Mouse (Mus musculus) heart, embryonic 16.5 days (tissue): ENCODE data around the gene Aspscr1. TPM values are rescaled to one million over a fixed set of nuclear protein-coding genes. Genes with fewer than 3 reads are reported as not detected.

ENCODE experiments used
- ATAC-seq: fragments of 200-750 bp; cut with Nextera tagmentation; replicated peaks from 2 replicates; pipeline ENCODE4 v1.8.0; 2017; ENCODE audit warnings: moderate number of reproducible peaks; ENCODE audit not compliant: insufficient read depth, low FRiP score; ENCODE audit errors: extremely low read depth
- H3K27ac ChIP-seq: fragments of 300-500 bp; sonication (generic); 2 replicates; pipeline ENCODE4 v1.5.1; 2014; ENCODE audit warnings: mild to moderate bottlenecking, low read length, control low read depth, moderate library complexity
- H3K27me3 ChIP-seq: fragments of 300-500 bp; sonication (generic); 2 replicates; pipeline ENCODE4 v1.6.1; 2014; ENCODE audit warnings: low read length, mixed read lengths; ENCODE audit not compliant: control insufficient read depth, insufficient read depth
- H3K36me3 ChIP-seq: fragments of 300-500 bp; sonication (generic); 2 replicates; pipeline ENCODE4 v1.6.1; 2014; ENCODE audit not compliant: control insufficient read depth, insufficient read depth
- H3K4me1 ChIP-seq: fragments of 300-500 bp; sonication (generic); 2 replicates; pipeline ENCODE4 v1.6.1; 2014; ENCODE audit warnings: low read length, mixed read lengths; ENCODE audit not compliant: control insufficient read depth, insufficient read depth
- H3K4me2 ChIP-seq: fragments of 300-500 bp; sonication (generic); 2 replicates; pipeline ENCODE4 v1.6.1; 2014; ENCODE audit warnings: low read depth, mild to moderate bottlenecking, control low read depth, low read length
- H3K4me3 ChIP-seq: fragments of 300-500 bp; sonication (generic); 2 replicates; pipeline ENCODE4 v1.5.1; 2014; ENCODE audit warnings: mild to moderate bottlenecking, control low read depth, low read length
- H3K9ac ChIP-seq: fragments of 300-500 bp; sonication (generic); 2 replicates; pipeline ENCODE4 v1.6.1; 2014; ENCODE audit warnings: low read length, control low read depth
- H3K9me3 ChIP-seq: fragments of 300-500 bp; sonication (generic); replicated peaks from 2 replicates; pipeline ENCODE4 v1.6.1; 2016; ENCODE audit warnings: low read length; ENCODE audit not compliant: control insufficient read depth
- WGBS: fragments of 180-500 bp; shearing (Covaris S2); extraction: QIAGEN DNeasy Blood & Tissue Kit; methylation state at CpG from one replicate; pipeline ENCODE4 v1.1.7; 2014; 5-methylcytosine and 5-hydroxymethylcytosine counted together
- polyA plus RNA-seq: library from polyadenylated mRNA; unstranded; fragments of >200 nt; fragmentation: Nextera tagmentation; extraction: Ambion mirVana; gene quantifications from 2 replicates; pipeline ENCODE4 v1.2.1, GENCODE M21; 2015

Gene Aspscr1
- polyA plus RNA-seq, 1 experiment from 2014 or later, result 105 TPM

GRCm38 (mm10) chr11:120712771-120713568 is 40.2 kb downstream of the Aspscr1 start:
- peak overlapping the region; percentile 79 for H3K27ac ChIP-seq
- H3K27me3 ChIP-seq, result no peaks in the 10 kb centered on the region
- WGBS, result under 1% methylated on average over 38 of the region's 38 CpGs
- ATAC-seq, result peak; percentile 17
- peaks cover 18% of the 10 kb centered on the region for H3K36me3 ChIP-seq
- H3K9me3 ChIP-seq, result no peaks in the 10 kb centered on the region
- H3K4me3 ChIP-seq, result peak overlapping the region; percentile 82
- peak overlapping the region; percentile 84 for H3K9ac ChIP-seq
- H3K4me2 ChIP-seq, result peak overlapping the region; percentile 100
- H3K4me1 ChIP-seq, result peaks cover 15% of the 10 kb centered on the region

- H3K36me3 ChIP-seq, result peaks cover 20% of the 10 kb centered on the region
Measured at GRCm38 (mm10) chr11:120713580-120714518, 41.1 kb downstream of the Aspscr1 start, which contains the start of the genes Cenpx and Lrrc45. Gene Cenpx, minus strand, starts transcription at chr11:120713738. Gene Lrrc45, plus strand, starts transcription at chr11:120713925.

DNA sequence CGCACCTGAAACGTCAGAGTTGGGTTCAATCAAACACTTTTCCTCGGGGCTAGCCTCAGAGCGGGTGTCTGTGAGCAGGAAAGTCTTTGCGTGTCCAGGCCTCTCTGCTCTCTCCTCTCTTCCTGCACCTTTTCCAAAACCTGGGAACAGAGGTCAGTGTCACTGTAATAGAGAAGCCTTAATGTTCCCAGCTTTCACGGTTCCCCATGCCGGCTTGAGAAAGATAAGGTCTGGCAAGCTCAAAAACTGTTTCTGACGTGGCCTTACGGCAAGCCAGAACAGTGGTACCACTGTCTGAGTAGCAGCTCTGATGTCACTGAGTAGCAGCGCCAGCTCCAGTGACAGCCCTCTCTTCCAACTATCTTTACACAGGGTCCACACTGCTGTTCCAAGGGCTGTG is 41.8 kb downstream of the Aspscr1 start:
- no peak for ATAC-seq
- Histone ChIP-seq H3K4me1 (peaks cover 15% of the 10 kb centered on the region), H3K9ac (peak overlapping the region; percentile 79), H3K9me3 (no peaks in the 10 kb centered on the region), H3K36me3 (peaks cover 17% of the 10 kb centered on the region), H3K27ac (no peak overlapping the region), H3K27me3 (no peaks in the 10 kb centered on the region), H3K4me2 (peak overlapping the region; percentile 100), H3K4me3 (peak overlapping the region; percentile 82)
- 37% methylated on average over 10 of the region's 10 CpGs for WGBS

More at GRCm38 (mm10) chr11:120713580-120714518, 41.1 kb downstream of the Aspscr1 start, which contains the start of the genes Cenpx and Lrrc45:
- Histone ChIP-seq H3K4me1 (peaks cover 15% of the 10 kb centered on the region), H3K9me3 (no peaks in the 10 kb centered on the region), H3K4me2 (peak within 1 kb of the TSS; percentile 100), H3K4me3 (peak within 1 kb of the TSS; percentile 82), H3K9ac (peak within 1 kb of the TSS; percentile 84), H3K27me3 (no peaks in the 10 kb centered on the region), H3K27ac (peak within 1 kb of the TSS; percentile 79)
- WGBS, result 2% methylated on average over 53 of the region's 53 CpGs
- peak; percentile 95 for ATAC-seq

DNA sequence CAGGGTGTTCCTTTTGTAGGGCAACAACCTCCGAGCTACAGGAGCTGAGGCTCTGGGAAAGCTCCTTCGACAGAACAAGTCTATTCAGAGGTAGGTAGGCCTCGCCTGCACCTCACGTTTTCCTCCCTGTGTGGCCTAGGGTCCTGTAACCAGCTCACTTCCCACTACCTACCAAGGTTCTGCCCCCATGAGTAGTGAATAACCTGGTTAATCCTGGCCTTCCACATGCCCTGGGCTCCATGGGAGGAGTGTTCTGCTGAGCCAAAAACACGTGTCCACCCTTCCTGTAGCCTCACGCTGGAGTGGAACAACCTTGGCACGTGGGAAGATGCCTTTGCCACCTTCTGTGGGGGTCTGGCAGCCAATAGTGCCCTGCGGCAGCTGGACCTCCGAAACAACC is 42.4 kb downstream of the Aspscr1 start:
- Histone ChIP-seq H3K4me2 (no peak overlapping the region), H3K27me3 (peaks cover 2% of the 10 kb centered on the region; the same call in 1 of the 2 replicates), H3K36me3 (peaks cover 18% of the 10 kb centered on the region), H3K4me3 (no peak overlapping the region), H3K9ac (no peak overlapping the region; the same call in 1 of the 2 replicates), H3K9me3 (no peaks in the 10 kb centered on the region), H3K27ac (no peak overlapping the region), H3K4me1 (peaks cover 15% of the 10 kb centered on the region)
- ATAC-seq, result no peak
- WGBS, result 88% methylated on average over 9 of the region's 9 CpGs

- H3K4me2 ChIP-seq, result no peak overlapping the region
- no peak overlapping the region for H3K4me3 ChIP-seq
- no peaks in the 10 kb centered on the region for H3K9me3 ChIP-seq
- H3K27ac ChIP-seq, result no peak overlapping the region
- no peak for ATAC-seq
- H3K27me3 ChIP-seq, result peaks cover 23% of the 10 kb centered on the region
- H3K4me1 ChIP-seq, result peaks cover 19% of the 10 kb centered on the region
- no peak overlapping the region for H3K9ac ChIP-seq
- H3K36me3 ChIP-seq, result peaks cover 9% of the 10 kb centered on the region; the same call in 1 of the 2 replicates
- 90% methylated on average over 9 of the region's 9 CpGs for WGBS
Measured at GRCm38 (mm10) chr11:120719242-120719641, 46.5 kb downstream of the Aspscr1 start.

GRCm38 (mm10) chr11:120719841-120720376 is 47.1 kb downstream of the Aspscr1 start:
- no peak for ATAC-seq
- Histone ChIP-seq H3K9ac (no peak overlapping the region), H3K9me3 (no peaks in the 10 kb centered on the region), H3K36me3 (peaks cover 9% of the 10 kb centered on the region; the same call in 1 of the 2 replicates), H3K27ac (no peak overlapping the region), H3K4me1 (peaks cover 13% of the 10 kb centered on the region), H3K4me3 (no peak overlapping the region), H3K27me3 (peaks cover 23% of the 10 kb centered on the region), H3K4me2 (no peak overlapping the region)
- WGBS, result 90% methylated on average over 13 of the region's 13 CpGs

- no peaks in the 10 kb centered on the region for H3K9me3 ChIP-seq
- H3K9ac ChIP-seq, result peak overlapping the region; percentile 53
- 0 out of 2 replicates have a peak, but pooled peaks have one; percentile 4 for ATAC-seq
- WGBS, result 9% methylated on average over 17 of the region's 17 CpGs
- H3K27ac ChIP-seq, result no peak overlapping the region
- H3K27me3 ChIP-seq, result peaks cover 23% of the 10 kb centered on the region
- H3K4me2 ChIP-seq, result peak overlapping the region; percentile 97
- H3K4me3 ChIP-seq, result peak overlapping the region; percentile 63
- peaks cover 9% of the 10 kb centered on the region; the same call in 1 of the 2 replicates for H3K36me3 ChIP-seq
- H3K4me1 ChIP-seq, result peaks cover 13% of the 10 kb centered on the region
Measured at GRCm38 (mm10) chr11:120720450-120720849, 47.7 kb downstream of the Aspscr1 start.

DNA sequence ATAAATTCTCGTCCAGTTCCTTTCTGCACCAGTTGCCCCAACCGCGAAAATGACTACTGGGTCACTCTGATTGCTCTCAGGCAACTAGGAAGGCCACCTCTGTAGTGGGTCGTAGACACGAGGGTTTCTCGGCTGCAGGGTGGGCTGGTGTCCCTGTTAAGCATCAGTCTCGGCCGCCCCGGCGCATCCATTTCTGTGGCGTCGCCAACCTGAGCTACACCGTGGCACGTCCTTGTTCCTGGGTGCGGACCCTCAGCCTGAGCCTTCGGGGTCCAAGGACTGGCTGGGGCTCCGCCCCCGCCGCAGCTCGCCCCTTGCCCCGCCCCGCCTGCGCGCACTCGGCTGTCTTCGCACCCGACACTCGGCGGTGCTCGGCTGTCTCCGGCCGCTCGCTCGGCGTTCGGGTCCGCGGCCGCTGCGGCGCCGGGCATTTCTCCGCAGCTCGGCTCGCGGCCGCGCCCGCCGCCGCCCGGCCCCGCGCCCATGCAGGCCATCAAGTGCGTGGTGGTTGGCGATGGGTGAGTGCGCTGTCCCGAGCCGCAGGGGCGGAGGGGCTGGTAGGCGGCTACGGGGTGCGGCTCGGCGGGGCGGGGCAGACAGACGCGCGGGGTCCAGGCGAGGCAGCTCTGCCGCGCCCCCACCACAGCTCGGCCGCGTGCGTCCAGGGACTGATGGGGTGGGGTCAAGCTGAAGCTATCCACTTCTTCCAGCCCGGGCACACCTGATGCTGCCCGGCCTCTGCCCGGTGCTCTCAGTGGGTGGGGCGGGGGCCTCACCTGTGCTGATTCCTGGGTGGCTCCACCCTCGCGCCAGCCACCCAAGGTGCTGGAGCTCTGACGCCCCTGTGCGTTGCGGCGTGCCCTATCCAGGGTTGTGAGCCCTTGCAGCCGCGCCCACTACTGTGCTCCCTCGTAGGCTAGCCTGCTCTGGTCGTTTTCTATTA is 48.6 kb downstream of the Aspscr1 start, which contains the start of gene Rac3:
Gene Rac3 (plus strand): TSS at position 347 of the 943 bp plus-strand sequence.
- peak within 1 kb of the TSS; percentile 63 for H3K4me3 ChIP-seq
- peaks cover 9% of the 10 kb centered on the region; the same call in 1 of the 2 replicates for H3K36me3 ChIP-seq
- H3K27me3 ChIP-seq, result peaks cover 30% of the 10 kb centered on the region
- H3K9ac ChIP-seq, result peak within 1 kb of the TSS; percentile 53
- peaks cover 13% of the 10 kb centered on the region for H3K4me1 ChIP-seq
- no peaks in the 10 kb centered on the region for H3K9me3 ChIP-seq
- peak; percentile 70 for ATAC-seq
- 1% methylated on average over 86 of the region's 90 CpGs for WGBS
- H3K27ac ChIP-seq, result no peak within 1 kb of the TSS
- H3K4me2 ChIP-seq, result peak within 1 kb of the TSS; percentile 97
